Mouse (Mus musculus) heart, adult 18-20 months (tissue): ENCODE data around the gene Cbl. TPM values are rescaled to one million over a fixed set of nuclear protein-coding genes. Genes with fewer than 3 reads are reported as not detected.

Experiments
- DNase-seq, 2 experiments: peaks; one replicate each; pipeline ENCODE4 v3.0.0; 2021 to 2022; ENCODE audit warnings: mixed read lengths in 1 of 2
- total RNA-seq, 2 experiments: library from RNA; stranded (reverse); gene quantifications; 2 replicates each; pipeline ENCODE4 v1.2.3; 2021

Cbl gene
- total RNA-seq, 2 experiments from 2014 or later, result 18.0 to 18.5 TPM

GRCm38 (mm10) chr9:44240399-44240798 lies 6.5 kb upstream of the Cbl start, which contains the start of gene Ccdc153:
TSS of gene Ccdc153 (plus strand) at chr9:44240676.
- no peak for DNase-seq

- peak; percentile 51 to 80 for DNase-seq
Measured at GRCm38 (mm10) chr9:44239447-44239846, 5.6 kb upstream of the Cbl start.

GRCm38 (mm10) chr9:44238501-44239190 lies 4.8 kb upstream of the Cbl start:
- no peak for DNase-seq

GRCm38 (mm10) chr9:44237128-44237527 lies 3.3 kb upstream of the Cbl start:
- no peak for DNase-seq

- no peak for DNase-seq
Measured at GRCm38 (mm10) chr9:44236601-44237000, 2.8 kb upstream of the Cbl start.

GRCm38 (mm10) chr9:44234479-44235427 lies 904 bp upstream of the Cbl start:
- DNase-seq, result peak; percentile 71 to 82

- peak in 1 of 2 experiments; percentile 53 for DNase-seq
Measured at GRCm38 (mm10) chr9:44233021-44233801, 638 bp downstream of the Cbl start.

GRCm38 (mm10) chr9:44231609-44232008 lies 2.2 kb downstream of the Cbl start:
- no peak for DNase-seq

- DNase-seq, result no peak
Measured at GRCm38 (mm10) chr9:44225993-44226392, 7.9 kb downstream of the Cbl start.

GRCm38 (mm10) chr9:44213538-44213937 lies 20.3 kb downstream of the Cbl start:
- peak in 1 of 2 experiments; percentile 28 for DNase-seq

- DNase-seq, result no peak
Measured at GRCm38 (mm10) chr9:44212406-44212805, 21.4 kb downstream of the Cbl start.

- DNase-seq, result no peak
Measured at GRCm38 (mm10) chr9:44209416-44209815, 24.4 kb downstream of the Cbl start.

GRCm38 (mm10) chr9:44207840-44208239 lies 26.0 kb downstream of the Cbl start:
- DNase-seq, result no peak

- no peak for DNase-seq
Measured at GRCm38 (mm10) chr9:44200458-44200857, 33.4 kb downstream of the Cbl start.

GRCm38 (mm10) chr9:44199580-44199979 lies 34.3 kb downstream of the Cbl start:
- DNase-seq, result no peak

GRCm38 (mm10) chr9:44199166-44199565 lies 34.7 kb downstream of the Cbl start:
- DNase-seq, result no peak

GRCm38 (mm10) chr9:44196354-44196753 lies 37.5 kb downstream of the Cbl start:
- DNase-seq, result peak in 1 of 2 experiments; percentile 20

GRCm38 (mm10) chr9:44194000-44194399 lies 39.8 kb downstream of the Cbl start:
- DNase-seq, result no peak

GRCm38 (mm10) chr9:44192794-44193193 lies 41.1 kb downstream of the Cbl start:
- no peak for DNase-seq

GRCm38 (mm10) chr9:44192312-44192711 lies 41.5 kb downstream of the Cbl start:
- no peak for DNase-seq

GRCm38 (mm10) chr9:44191166-44191565 lies 42.7 kb downstream of the Cbl start:
- no peak for DNase-seq

- no peak for DNase-seq
Measured at GRCm38 (mm10) chr9:44188223-44188622, 45.6 kb downstream of the Cbl start.
